13 mouse cellular contexts compared by ENCODE assay signal in the genomic region with DNA sequence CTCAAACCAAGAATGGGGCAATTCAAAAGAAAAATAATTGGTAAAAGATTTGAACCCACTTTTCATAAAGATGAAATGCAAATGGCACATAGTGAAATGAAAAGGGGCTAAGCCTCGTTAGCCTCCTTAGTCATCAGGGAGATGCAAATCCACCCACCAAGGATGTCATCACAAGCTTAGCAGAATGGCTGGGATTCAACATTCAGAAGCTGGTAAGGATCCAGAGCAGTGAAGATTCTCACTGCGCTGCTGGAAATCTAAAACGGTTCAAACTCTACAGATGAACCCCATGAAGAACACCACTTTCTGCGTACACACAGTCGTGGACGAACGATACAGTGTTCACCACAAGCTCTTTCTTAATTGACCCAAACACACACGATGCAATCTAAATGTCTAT.
"Had no signal": no experiment of that assay in that cellular context is flagged by ENCODE, and none has a peak within 500 bp of the region (broad histone marks: within the 10 kb centered on the region; RNA-seq: fewer than 3 reads in every experiment).

No protein-coding gene starts in this region.

- H3K27me3 ChIP-seq: limb, embryonic 13.5 days; midbrain, embryonic 12.5 days; neural tube, embryonic 13.5 days had no signal

- H3K4me1 ChIP-seq: limb, embryonic 13.5 days; midbrain, embryonic 12.5 days; neural tube, embryonic 13.5 days had no signal

- DNase-seq: kidney, adult 8-10 months; kidney, postnatal 25 days; layer of hippocampus, adult 9-11 months; layer of hippocampus, postnatal 36 days; lung, adult 2 months; retina, postnatal 1 day; thymus, adult 18-20 months; thymus, postnatal 14 days had no signal

- H3K9ac ChIP-seq: limb, embryonic 13.5 days; liver, embryonic 14.5 days; midbrain, embryonic 12.5 days; neural tube, embryonic 13.5 days had no signal

- H3K4me3 ChIP-seq: limb, embryonic 13.5 days; midbrain, embryonic 12.5 days; neural tube, embryonic 13.5 days had no signal

- H3K36me3 ChIP-seq: limb, embryonic 13.5 days; midbrain, embryonic 12.5 days; neural tube, embryonic 13.5 days had no signal

- H3K27ac ChIP-seq: limb, embryonic 13.5 days; liver, embryonic 14.5 days; midbrain, embryonic 12.5 days; neural tube, embryonic 13.5 days; stomach, postnatal 0 days had no signal
